Mouse (Mus musculus): ENCODE data around the gene Mthfs.

Gene Mthfs

DNA sequence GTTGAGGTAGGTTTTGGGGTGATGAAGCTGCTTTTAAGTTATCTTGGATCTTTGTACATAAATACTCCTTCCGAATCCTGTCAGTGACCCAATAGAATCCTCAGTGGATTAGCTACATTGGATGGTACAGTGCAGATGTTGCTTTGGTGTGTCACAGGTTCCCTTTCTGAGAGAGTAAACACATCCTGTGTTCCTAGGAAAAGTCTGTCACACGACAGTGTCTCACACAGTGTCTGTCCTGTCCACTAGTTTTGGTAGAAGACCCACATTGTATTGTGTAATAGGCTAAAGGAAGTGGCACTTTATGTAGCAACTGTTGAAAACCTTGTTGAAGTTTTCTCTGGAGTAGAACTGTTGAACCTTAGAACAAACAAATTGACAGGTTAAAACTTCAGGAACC lies 42.9 kb downstream of the Mthfs start:
- DNase-seq = no peak

DNA sequence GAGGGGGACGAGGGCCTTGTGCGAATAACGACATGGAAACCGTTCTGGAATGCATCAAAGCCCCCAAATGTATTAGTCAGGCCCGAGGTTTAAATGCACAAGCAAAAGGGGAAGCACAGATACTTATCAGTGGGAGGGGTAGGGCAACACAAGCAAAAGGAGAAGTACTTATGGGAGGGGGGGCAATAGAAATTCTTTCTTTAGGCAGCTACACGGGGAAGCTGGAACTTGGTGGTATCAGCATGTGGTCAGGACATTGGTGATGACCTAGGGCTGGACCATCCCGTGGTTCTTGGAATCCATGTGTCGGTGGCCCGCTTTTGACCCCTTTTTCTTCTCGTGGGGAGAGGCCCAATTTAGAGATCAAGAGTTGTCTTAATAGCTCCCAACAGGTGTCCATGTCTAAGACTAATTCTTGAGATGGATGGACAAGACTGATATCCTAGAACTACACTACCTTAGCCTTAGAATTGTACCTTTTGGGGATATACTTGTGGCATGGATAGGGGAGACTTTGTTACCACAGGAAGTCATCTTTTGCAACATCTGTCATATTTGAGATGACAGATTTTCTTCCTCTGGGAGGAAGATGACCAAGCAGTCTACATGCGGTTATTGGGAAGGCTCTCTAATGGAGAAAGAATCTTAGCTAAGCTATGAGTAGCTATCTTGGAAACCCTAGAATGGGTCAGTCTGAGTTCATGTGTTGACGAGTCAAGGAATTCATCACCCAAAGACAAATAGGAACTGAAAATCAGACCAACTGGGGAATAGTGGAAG lies 46.3 kb downstream of the Mthfs start:
- DNase-seq = no peak

DNA sequence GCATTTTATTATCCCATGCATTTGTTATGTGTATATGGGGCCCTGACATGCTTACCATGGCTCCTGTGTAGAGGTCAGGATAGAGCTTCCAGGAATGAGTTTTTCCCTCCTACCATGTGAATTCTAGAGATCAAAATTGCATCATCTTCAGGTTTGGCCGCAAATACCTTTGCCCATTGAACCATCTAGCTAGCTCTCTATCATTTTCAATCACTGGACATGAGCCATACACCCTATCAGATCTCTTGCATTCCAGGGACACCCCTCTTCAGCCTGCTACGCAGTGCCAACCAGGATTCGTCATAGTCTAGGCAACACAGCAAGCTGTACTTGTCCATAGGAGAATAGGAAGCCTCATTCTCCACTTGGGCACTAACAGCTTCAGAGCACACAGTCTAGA lies 53.5 kb downstream of the Mthfs start:
- DNase-seq = no peak

DNA sequence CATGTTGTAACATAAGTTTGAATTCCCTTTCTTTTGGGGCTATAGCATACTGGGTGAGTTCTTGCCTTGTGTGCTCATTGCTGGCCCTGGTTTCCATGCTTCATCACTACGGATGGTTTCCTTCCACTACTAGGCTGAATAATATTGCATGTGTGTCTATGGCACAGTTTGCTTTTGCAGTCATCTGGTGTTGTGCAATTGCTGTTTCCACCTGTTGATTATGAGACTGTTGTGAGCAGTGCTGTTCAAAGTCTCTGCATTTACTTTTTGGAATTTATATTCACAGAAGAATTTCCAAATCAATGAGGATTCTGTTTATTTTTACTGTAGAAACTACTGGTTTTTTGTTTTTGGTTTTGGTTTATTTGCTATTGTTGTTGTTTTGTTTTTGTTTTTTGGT lies 54.1 kb downstream of the Mthfs start:
- no peak for DNase-seq

DNA sequence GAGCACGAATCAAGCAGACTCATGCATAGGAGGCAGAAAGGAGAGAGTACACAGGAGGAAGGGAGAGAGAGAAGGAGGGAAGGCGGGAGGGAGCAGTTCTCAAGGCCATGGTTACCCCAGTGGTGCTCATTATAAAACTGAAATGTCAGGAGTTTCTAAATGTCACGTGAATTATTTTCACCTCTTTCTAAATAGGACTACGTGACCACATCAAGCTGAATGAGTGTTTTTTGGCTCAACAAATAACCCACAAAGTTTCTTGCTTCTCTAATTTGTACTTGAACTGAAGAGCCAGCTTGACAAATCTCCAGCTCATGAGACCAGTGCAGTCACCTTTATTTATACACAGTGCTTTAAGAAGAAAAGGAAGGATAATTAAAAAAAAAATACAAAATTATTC lies 56.6 kb downstream of the Mthfs start:
- no peak for DNase-seq

DNA sequence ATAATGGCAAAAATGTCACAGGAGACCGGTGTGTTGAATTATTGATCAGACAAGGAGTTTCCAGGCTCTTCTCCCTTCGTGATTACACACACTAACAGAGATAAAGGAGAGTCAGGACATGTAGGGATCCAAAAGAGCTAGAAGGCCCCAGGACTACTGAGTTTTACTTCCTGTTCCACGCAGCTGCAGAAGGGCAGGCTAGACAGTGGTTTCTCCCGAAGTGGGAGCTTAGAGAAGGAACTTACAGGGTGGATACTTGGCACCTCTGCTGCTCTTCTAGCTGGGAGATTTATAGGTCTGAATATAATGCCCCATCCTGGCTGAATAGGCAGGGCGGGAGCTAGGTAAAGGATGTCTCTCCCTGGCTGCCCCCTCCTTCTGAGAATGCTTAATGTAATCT lies 57.1 kb downstream of the Mthfs start:
- no peak for DNase-seq

DNA sequence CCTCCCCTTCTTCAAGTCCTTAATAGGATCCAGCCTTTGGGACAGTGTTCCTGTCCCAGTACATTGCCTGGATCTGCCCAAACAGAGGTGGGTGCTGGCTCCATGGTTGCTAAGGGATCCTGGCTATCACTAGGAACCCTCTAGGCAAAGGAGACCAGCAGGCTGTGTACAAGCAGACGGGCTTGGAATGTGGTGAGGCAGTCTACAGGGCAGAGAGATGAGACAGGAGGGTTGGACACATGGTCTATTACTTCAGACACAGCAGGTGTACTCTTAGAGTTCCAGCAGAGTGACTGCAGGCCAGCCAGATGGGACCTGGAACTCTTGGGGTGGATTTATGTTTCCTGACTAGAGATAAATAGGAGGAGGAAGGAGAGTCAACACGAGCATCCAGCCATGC lies 59.9 kb downstream of the Mthfs start:
- DNase-seq = peak; percentile 66

DNA sequence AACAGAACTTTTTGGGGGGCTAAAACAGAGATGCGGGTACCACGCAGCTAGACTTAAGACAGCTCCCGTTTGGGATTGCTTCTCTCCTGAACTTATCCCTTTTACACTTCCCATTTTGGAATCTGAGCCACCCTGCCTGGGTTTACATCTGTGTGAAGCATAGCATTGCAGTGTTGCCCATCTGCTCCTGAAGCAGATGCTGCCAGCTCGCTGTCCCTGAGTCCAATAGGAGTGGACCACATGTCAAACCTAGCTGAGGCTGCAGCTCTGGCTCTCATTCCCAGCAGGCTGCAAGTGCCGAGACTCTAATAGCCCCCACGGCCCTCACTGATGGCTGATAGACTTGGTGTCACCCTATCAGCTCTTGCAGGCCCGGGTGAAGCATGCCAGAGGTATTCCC lies 63.3 kb downstream of the Mthfs start:
- peak; percentile 4 for DNase-seq

DNA sequence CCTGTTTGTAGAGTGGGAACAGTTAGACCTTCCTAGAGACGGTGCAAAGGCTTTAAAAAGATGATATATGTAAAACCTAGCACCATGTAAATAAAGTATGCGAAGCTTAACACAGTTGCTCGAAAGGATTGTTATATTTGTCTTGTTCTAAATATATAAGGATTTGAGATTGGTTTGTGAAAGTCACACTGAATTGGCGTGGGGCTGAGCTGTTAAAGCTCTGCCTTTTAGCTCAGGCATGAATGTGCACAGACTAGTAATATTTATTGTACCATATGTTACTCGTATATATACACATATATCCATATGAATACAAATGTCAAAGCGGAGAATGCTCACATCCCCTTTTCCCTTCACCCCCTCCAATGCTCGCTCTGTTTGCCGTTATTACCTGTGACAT lies 67.7 kb downstream of the Mthfs start:
- no peak for DNase-seq

DNA sequence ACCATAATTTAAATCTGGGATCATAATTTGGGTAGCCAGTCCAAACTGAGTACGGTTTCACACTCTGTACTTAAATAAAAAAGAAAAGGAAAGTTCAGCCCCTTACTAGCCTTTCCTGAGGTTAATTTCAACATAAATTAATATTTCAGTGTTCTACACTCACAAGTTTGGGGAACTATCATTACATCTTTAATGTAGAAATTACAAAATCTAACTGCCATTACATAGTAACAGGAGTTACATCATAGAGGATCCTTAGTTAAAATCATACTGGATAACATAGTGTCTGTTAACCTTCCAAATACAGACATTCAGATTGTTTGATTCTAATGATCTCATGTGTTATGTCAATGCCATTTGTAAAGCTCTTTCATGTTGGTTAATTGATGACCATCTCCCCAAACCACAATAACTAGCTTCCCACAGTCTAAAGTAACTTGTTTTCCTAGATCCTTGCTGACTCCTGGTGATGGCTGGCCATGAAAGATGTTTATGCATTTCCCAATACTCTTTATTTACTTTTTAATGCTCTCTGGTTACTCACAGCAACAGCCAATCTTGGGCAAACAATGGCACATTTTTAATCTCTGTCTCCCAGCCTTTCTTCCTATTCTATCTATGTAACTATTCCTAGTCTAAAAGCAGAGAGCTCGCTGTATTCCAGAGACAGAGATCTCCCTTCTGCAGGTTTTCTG lies 72.0 kb downstream of the Mthfs start:
- no peak for DNase-seq

DNA sequence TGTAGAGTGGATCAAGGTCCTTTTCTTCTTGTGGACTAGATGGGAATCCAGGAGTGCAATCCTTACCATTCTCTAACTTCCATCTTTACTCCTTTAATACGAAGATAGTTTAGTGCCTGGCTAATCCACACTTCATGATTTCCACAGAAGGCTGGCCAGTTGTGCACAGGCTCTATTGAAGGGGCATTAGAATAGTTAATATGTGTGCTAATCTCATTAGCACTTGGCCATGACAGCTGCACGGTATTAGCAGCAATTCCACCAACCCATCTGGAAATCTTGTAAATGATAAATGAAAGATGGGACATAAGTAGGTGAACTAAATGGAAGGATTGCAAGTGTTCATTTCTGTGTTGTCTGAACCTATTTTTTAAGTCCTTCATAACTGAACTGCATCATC lies 77.6 kb downstream of the Mthfs start:
- no peak for DNase-seq

DNA sequence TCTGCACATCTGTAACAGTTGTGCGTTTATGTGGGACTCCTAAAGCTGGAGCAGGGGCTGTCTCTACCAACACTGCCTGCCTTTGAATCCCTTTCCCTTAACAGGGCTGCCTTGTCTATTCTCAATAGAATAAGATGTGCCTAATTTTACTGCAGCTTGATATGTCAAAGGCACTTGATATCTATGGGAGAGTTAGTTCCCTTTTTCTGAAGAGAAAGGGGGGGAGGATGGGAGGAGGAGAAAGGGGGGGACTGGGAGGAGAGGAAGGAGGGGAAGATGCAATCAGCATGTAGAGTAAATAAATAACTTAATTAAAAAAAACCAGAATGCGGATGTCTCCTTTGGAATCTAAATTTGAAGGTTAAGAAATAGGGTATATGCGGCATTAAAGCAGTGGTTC lies 82.9 kb downstream of the Mthfs start:
- no peak for DNase-seq

DNA sequence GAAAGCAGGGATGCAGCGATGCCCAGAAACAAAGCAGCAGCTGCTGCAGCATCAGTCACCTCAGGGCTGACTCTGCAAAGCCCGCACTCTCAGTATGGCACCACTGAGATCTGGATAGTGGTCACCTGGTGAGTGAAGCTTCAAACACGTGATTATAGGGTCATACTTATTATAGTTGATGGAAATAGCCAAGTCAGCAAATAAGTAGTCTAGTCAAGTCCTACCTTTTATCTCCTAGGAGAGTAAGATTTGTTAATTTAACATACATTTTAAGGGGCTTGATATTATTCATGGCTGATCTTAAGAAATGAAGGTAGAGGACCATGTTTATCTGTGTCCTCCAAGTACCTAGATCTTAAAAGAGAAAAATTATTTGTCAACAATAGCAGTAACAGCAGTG lies 83.6 kb downstream of the Mthfs start:
- no peak for DNase-seq

DNA sequence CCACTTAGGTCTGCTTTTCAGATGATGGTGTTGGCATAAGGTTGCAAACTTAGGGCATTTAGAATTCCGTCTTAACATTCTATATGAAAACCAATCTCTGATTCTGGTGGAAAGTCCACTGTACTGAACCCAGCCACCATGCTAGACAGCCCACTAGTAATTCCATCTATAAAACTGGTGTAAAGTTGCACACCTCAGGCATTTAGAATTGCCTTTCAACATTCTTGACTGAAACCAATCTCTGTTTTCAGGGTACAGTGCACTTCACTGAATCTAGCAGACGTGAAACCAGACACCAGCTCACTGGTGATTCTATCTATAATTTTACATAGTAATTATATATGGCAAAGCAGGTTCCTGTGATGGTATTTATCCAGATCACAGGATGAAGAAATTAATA lies 95.2 kb downstream of the Mthfs start:
- no peak for DNase-seq

DNA sequence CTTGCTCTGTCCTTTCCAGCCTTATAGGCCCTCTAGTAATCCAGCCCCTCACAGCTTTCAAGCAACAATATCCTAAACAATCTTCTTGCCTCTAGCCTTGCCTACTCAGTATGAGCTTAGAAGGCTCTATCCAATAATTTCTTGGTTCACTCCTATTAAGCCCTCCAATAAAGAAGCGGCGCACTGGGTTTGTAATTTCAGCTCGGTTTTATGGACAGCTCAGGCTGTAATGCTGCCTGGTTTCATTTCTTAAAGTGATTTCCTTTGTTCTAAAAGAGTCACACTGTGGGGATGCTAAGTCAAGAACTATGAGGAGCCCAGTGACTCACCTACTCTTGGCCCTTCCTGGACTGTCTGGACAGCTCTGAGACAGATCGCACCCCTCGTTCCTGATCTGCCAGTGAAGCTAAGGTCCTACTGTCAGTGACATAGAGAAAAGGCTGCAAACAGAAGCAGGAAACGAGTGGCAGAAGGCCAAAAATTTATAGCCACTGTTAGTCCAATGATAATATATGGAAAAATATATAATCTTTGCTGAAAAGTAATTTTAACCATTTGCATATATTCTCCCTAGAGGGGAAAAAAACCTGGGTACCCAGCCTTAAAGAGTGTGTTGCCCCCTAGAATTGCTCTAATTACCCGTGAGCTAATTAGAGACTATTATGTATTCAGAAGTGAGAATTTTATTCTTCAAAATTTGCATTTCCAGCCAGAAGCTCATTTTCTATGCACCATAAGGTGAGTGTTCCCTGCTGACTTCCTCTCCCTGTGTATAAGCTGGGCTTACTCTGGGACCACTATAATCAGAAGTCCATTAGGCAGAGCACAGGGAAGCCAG lies 98.1 kb downstream of the Mthfs start:
- no peak for DNase-seq

DNA sequence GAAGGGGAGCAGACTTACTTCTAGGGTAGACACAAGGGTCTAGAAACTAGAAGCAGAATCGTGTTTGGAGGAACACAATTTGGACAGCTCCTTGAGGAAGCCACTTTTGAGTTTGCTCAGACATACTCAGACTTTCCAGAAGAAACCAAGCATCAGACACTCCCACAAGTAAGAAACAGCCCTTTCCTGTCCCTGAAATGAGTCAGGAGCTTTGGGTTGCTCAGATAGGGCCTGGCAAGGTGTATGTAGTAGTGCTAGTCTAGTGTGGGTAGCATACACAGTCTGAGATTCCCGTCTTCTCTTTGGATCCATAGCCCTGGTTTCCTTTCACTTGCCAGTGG lies 98.7 kb downstream of the Mthfs start:
- DNase-seq = no peak

DNA sequence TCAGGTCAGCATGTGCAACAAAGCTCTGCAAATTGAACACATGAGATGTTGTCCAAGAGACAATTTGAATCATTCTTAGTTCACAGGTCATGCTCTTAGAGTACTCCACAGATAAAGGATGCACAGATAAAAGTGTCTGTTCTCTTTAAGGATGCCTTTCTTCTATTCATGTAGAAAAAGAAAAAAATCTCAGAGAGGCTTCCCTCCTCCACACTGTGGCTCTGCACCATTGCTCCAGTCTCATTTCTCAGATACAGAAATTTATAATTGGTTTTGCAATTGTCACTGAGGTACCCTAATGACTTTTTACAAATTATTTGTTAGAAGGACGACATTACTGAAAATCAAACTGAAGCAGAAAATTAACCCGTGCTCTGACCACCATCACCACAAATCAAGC lies 101.2 kb downstream of the Mthfs start:
- no peak for DNase-seq

DNA sequence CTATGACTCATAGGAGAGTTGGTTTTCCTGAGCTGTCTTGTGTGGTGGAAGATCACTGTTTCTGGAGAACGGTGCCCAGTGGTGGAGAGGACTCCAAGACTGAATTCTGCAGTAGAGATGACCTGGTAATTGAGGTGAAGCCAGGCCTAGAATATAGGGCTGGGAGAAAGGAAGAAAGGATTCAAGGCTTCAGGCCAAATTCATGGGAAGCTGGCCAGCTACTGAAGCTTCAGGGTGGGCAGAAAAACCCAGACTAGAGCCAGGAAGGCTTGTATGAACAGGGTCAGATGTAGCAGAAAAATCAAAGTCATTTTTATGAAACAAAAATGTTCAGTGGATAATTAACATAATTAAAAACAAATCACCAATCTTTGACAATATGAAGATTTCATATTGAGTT lies 163.3 kb downstream of the Mthfs start:
- no peak for DNase-seq

DNA sequence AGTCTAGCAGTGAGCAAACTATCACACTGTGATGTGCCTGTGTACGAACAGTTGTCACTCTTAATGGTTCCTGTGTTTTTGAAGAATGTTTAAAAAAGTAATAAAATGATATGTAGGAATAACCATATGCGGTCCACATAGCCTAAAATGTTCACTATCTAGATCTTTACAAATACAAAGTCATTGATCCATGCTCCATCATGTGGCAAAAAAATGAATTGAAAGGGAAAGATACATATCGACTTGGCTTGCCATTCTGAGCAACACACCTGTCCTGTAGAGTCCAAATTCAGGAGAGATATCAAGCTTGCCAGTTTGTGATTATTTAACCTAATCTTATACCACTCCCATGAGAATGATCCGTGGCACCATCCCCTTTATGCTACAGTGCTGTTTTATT lies 164.2 kb downstream of the Mthfs start:
- no peak for DNase-seq

DNA sequence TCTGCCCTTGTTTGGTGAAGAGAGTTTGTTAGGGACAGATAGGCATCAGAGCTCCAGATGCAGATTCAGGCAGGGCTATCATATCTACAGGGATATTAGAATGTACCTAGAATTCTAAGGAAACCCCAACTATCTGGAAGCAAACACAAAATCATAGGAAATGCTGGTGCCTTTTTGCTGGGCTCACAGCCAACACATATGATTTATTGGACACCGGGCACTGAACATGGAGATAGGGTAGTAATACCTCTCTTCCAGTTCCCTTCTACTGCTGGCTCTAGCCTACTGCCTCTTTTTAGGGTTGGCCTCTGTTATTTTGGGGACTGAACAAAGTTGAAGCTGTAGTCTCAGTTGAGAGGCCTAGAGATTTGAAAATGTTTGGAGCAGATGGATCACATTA lies 192.6 kb downstream of the Mthfs start:
- no peak for DNase-seq
